Mouse (Mus musculus) lung, embryonic 14.5 days (tissue): ENCODE measurements around the gene Klf3. TPM values are rescaled to one million over a fixed set of nuclear protein-coding genes. Genes with fewer than 3 reads are reported as not detected.
A peak's percentile ranks its signal among the peaks of the same experiment; 100 is the strongest.

Experiments used
- ATAC-seq: fragments of 200-750 bp; cut with Nextera tagmentation; 2 replicates; pipeline ENCODE4 v1.8.0; 2017; ENCODE audit warnings: mild to moderate bottlenecking, moderate TSS enrichment, moderate library complexity; ENCODE audit not compliant: insufficient read depth
- DNase-seq: peaks from one replicate; pipeline ENCODE4 v3.0.0-alpha.2; 2015
- H3K27ac ChIP-seq: fragments of 300-500 bp; sonication (generic); 2 replicates; pipeline ENCODE4 v1.5.1; 2014; ENCODE audit warnings: low read depth, mild to moderate bottlenecking, moderate library complexity
- H3K27me3 ChIP-seq: fragments of 300-500 bp; sonication (generic); 2 replicates; pipeline ENCODE4 v1.6.1; 2014; ENCODE audit warnings: low read length, control low read depth; ENCODE audit not compliant: insufficient read depth
- H3K36me3 ChIP-seq: fragments of 300-500 bp; sonication (generic); 2 replicates; pipeline ENCODE4 v1.6.1; 2014; ENCODE audit warnings: control low read depth; ENCODE audit not compliant: insufficient read depth
- H3K4me1 ChIP-seq: fragments of 300-500 bp; sonication (generic); 2 replicates; pipeline ENCODE4 v1.6.1; 2014; ENCODE audit warnings: antibody characterized with exemption, control low read depth; ENCODE audit not compliant: insufficient read depth
- H3K4me2 ChIP-seq: fragments of 300-500 bp; sonication (generic); 2 replicates; pipeline ENCODE4 v1.6.1; 2014; ENCODE audit warnings: mild to moderate bottlenecking
- H3K4me3 ChIP-seq: fragments of 300-500 bp; sonication (generic); 2 replicates; pipeline ENCODE4 v1.5.1; 2014; ENCODE audit warnings: low read depth, low read length
- H3K9ac ChIP-seq: fragments of 300-500 bp; sonication (generic); 2 replicates; pipeline ENCODE4 v1.6.1; 2014
- H3K9me3 ChIP-seq: fragments of 300-500 bp; sonication (generic); 2 replicates; pipeline ENCODE4 v1.6.1; 2016; ENCODE audit warnings: low read depth, low read length, control low read depth
- CTCF ChIP-seq: IDR thresholded peaks from 2 replicates; pipeline ENCODE4 v1.5.1; 2016; ENCODE audit warnings: antibody characterized with exemption, low read depth
- WGBS: fragments of 180-500 bp; shearing (Covaris S2); extraction: QIAGEN DNeasy Blood & Tissue Kit; methylation state at CpG from one replicate; pipeline ENCODE4 v1.1.7; 2014; 5-methylcytosine and 5-hydroxymethylcytosine counted together
- polyA plus RNA-seq: library from polyadenylated mRNA; unstranded; fragments of >200 nt; fragmentation: Nextera tagmentation; extraction: Ambion mirVana; gene quantifications from 2 replicates; pipeline ENCODE4 v1.2.1, GENCODE M21; 2014

The Klf3 gene
- polyA plus RNA-seq, 1 experiment from 2014 or later = 69.3 TPM

DNA sequence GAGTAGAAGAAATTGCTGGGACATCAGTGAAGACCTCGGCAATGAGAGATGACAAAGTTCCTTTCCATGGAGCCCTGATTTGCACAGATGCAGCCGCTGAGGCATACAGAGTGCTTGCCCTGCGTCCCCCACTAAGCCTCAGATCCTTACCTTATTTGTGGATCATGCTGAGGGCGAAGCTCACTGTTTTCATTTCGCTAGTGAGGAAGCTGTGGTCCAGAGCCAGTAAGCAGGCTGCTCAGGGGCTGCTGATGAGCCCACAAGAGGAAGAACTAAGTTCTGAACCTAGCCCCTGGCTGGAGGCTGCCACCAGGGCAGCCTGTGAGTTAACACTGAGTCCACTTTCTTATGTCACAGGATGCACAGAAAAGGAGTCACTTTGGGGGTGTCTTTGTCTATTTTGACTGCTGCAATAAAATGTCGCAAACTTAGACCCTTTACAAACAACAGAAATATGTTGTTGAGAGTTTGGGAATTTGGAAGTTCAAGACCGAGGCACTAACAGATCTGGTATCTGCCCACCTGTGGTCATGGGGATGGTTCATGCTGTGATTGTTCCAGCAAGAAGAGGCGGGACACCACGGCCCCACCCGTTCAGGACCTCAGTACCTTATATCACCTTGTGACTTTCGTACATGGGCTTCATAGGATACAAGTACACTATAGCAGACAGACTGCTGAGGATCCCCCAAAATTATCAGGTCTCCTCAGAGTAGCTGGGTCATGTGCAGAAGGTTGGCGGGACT, 62.2 kb downstream of the Klf3 start:
- ATAC-seq (no peak), DNase-seq (no peak)
- TF ChIP-seq CTCF = no peak
- Histone ChIP-seq H3K4me3 (no peak overlapping the region), H3K36me3 (no peaks in the 10 kb centered on the region), H3K9me3 (no peaks in the 10 kb centered on the region), H3K27ac (peak overlapping the region; percentile 75), H3K4me2 (no peak overlapping the region), H3K9ac (no peak overlapping the region), H3K4me1 (peaks cover 16% of the 10 kb centered on the region), H3K27me3 (no peaks in the 10 kb centered on the region)
- WGBS = 63% methylated on average over 12 of the region's 12 CpGs

DNA sequence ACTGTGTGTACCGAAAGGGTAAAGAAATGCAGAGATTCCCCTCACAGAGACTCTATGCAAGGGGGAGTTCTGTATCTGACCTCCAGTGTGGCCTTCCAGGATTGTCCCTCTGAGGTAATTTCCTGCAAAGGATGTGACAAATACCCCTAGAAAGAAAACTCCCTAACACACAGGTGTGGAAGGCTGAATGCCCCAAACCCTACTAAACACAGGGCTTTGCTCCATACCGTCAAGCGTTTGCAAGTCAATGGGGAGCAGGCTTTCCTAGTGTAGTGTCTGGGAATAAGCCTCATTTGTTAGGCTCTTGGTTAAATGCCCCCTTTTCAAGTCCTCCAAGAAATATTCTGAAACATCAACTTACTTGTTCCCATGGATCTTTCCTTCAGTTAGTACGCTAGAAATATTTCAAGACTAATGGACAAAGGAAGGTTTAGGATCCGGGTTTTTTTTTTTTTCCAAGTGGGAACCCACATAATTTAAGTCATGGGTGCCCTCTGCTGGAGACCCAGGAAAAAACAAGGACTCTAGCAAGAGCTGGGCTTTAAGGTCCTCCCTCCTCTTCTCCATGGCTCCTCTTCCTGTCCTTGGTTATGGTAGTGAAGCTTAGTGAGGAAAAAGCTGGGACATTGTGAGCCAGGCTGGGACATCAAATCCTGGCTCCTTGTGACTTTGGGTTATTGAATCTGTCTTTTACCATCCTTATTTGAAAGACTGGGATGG, 63.3 kb downstream of the Klf3 start:
- no peak overlapping the region for H3K4me3 ChIP-seq
- H3K36me3 ChIP-seq = no peaks in the 10 kb centered on the region
- peaks cover 7% of the 10 kb centered on the region for H3K4me1 ChIP-seq
- H3K27me3 ChIP-seq = no peaks in the 10 kb centered on the region
- TF ChIP-seq CTCF = peak; percentile 70
- ATAC-seq (no peak), DNase-seq (peak; percentile 96)
- no peak overlapping the region for H3K4me2 ChIP-seq
- H3K9ac ChIP-seq = no peak overlapping the region
- no peaks in the 10 kb centered on the region for H3K9me3 ChIP-seq
- WGBS = 40% methylated on average over 5 of the region's 5 CpGs
- no peak overlapping the region for H3K27ac ChIP-seq

DNA sequence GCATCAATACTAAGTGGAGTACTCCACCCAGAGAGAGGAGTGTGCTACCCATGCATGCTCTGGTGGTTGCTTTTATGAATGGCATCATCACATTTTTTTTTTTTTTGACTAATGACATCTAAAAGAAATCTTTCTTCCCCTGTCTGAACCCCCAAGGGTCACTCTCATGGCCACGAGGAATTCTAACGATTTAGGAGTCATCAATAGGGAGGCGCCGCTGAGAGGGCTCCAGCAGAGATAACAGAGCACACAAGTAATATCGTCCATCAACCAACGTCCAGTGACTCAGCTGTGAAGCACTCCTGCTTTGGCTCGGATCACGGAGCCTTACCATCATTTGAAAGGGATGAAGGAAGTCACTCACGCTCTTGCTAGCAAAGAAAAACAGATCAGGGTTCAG, 63.9 kb downstream of the Klf3 start:
- ATAC-seq (no peak), DNase-seq (no peak)
- Histone ChIP-seq H3K27me3 (no peaks in the 10 kb centered on the region), H3K9me3 (no peaks in the 10 kb centered on the region), H3K4me2 (no peak overlapping the region), H3K9ac (no peak overlapping the region), H3K36me3 (no peaks in the 10 kb centered on the region), H3K27ac (no peak overlapping the region), H3K4me1 (peaks cover under 1% of the 10 kb centered on the region; the same call in 1 of the 2 replicates), H3K4me3 (no peak overlapping the region)
- 27% methylated on average over 9 of the region's 9 CpGs for WGBS
- no peak for TF ChIP-seq CTCF

DNA sequence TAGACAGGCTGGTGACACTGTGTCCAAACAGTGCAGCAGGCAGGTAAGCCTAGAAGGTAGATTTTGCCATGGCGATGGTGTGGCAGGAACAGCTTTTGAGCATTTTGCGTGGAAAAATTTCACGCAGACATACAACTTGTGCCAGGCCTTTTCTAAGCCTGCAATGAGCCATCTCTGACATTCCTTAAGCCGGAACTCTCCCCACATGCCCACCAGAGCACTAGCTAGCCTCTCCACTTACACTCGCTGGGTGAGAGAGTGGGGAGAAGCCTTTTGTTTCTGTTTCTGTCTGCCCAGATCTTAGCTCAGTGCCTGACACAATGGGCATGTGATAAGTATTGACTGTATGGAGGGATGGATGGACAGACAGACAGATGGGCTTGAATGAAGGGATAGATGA, 64.4 kb downstream of the Klf3 start:
- Histone ChIP-seq H3K9me3 (no peaks in the 10 kb centered on the region), H3K9ac (no peak overlapping the region), H3K4me3 (no peak overlapping the region), H3K36me3 (no peaks in the 10 kb centered on the region), H3K27me3 (no peaks in the 10 kb centered on the region), H3K4me1 (no peaks in the 10 kb centered on the region), H3K27ac (no peak overlapping the region), H3K4me2 (no peak overlapping the region)
- ATAC-seq (no peak), DNase-seq (no peak)
- 75% methylated on average over 5 of the region's 5 CpGs for WGBS
- TF ChIP-seq CTCF = no peak

DNA sequence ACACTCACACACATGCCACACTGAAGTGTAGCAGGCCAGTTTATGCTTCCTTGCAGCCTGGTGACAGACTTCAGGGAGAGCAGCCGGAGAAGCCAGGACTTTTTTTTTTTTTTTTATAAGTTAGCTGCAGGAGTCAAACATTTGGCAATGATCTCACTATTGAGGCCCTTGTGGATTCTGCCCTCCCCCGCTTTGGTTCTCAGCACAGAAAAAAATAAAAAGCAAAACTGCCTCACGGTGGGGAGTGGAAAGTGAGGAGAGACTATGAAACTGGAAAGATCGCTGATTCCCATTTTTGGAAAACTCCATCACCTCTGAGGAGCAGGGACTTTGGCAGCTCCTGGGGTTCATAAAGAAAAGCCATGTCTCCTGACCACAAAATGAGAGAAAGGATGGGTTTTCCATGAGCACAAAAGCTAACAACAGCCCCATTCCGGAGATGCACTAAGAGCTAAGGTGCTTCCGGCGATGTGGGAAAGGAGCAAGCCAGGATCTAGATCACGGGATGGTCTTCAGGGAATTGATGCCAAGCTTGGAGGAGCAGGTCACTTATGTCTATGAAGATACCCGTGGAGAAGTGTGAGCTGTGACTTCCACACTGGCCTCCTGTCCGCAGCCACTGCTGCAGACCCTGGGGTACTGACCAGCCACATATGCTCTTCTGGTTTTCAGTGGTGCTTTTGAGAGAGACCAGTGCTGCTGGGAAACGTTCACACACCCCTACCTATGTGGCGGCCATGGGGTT, 73.1 kb downstream of the Klf3 start:
- H3K36me3 ChIP-seq = no peaks in the 10 kb centered on the region
- H3K9ac ChIP-seq = no peak overlapping the region
- H3K9me3 ChIP-seq = peaks cover 3% of the 10 kb centered on the region; the same call in 1 of the 2 replicates
- H3K27ac ChIP-seq = peak overlapping the region; percentile 90
- H3K4me1 ChIP-seq = peaks cover 26% of the 10 kb centered on the region
- DNase-seq = peak; percentile 84
- no peak overlapping the region for H3K4me2 ChIP-seq
- 0 out of 2 replicates have a peak, but pooled peaks have one; percentile 18 for ATAC-seq
- H3K27me3 ChIP-seq = no peaks in the 10 kb centered on the region
- 62% methylated on average over 12 of the region's 12 CpGs for WGBS
- TF ChIP-seq CTCF = no peak
- H3K4me3 ChIP-seq = no peak overlapping the region

- Histone ChIP-seq H3K4me2 (no peak overlapping the region), H3K27me3 (no peaks in the 10 kb centered on the region), H3K27ac (peak overlapping the region; percentile 90), H3K4me3 (no peak overlapping the region), H3K9ac (no peak overlapping the region), H3K36me3 (no peaks in the 10 kb centered on the region), H3K9me3 (peaks cover 3% of the 10 kb centered on the region; the same call in 1 of the 2 replicates), H3K4me1 (peaks cover 26% of the 10 kb centered on the region)
- WGBS = 29% methylated on average over 15 of the region's 15 CpGs
- ATAC-seq = peak; percentile 21
- peak; percentile 41 for TF ChIP-seq CTCF
- DNase-seq = peak; percentile 49
Measured at GRCm38 (mm10) chr5:64877235-64878026, 74.2 kb downstream of the Klf3 start.
